Mouse (Mus musculus): ENCODE data around the gene Prrc2a. TPM values are rescaled to one million over a fixed set of nuclear protein-coding genes. Genes with fewer than 3 reads are reported as not detected.

Prrc2a gene
- total and polyA plus RNA-seq, 3 experiments = 71.0 to 663 (median 87.6) TPM

- no peaks in the 10 kb centered on the region for H3K27me3 ChIP-seq (ENCODE audit: control insufficient read depth in 1 of 2, insufficient read depth in 2 of 2, low read length in 2 of 2)
- H3K9ac ChIP-seq (ENCODE audit: control insufficient read depth, low read depth, low read length, poor library complexity, severe bottlenecking) = peak overlapping the region; percentile 64
- H3K9me3 ChIP-seq (replicated peaks; ENCODE audit: insufficient read depth, low read length) = no peaks in the 10 kb centered on the region
- no peak overlapping the region for H3K4me3 ChIP-seq (ENCODE audit: control insufficient read depth in 1 of 2, insufficient read depth in 1 of 2, low read depth in 2 of 2, low read length in 2 of 2)
- peak; percentile 95 for DNase-seq (ENCODE audit: low read depth, low spot score)
- H3K79me2 ChIP-seq (ENCODE audit: control insufficient read depth, insufficient read depth, low read length, poor library complexity) = no peaks in the 10 kb centered on the region
- H3K4me1 ChIP-seq (ENCODE audit: control insufficient read depth in 1 of 2, insufficient read depth in 2 of 2, low read length in 2 of 2) = peaks cover 22 to 36% of the 10 kb centered on the region in 2 experiments
- H3K36me3 ChIP-seq (ENCODE audit: control insufficient read depth in 1 of 2, insufficient read depth in 2 of 2, low read length in 2 of 2) = peaks cover 0 to 31% of the 10 kb centered on the region in 2 experiments; a peak in 3 of 4 replicates
- H3K27ac ChIP-seq (ENCODE audit: control insufficient read depth, low read depth, low read length) = peak overlapping the region; percentile 96
- peak; percentile 66; the same call in 1 of the 2 replicates for TF ChIP-seq BHLHE40 (IDR thresholded peaks at IDR 0.05; ENCODE audit: borderline replicate concordance, low read depth, low read length)
- peak; percentile 67 for TF ChIP-seq RCOR1 (IDR thresholded peaks at IDR 0.05; ENCODE audit: low read depth, low read length)
- TF ChIP-seq MAZ (IDR thresholded peaks at IDR 0.05; ENCODE audit: low read depth, low read length) = peak; percentile 91
- TF ChIP-seq JUND (IDR thresholded peaks at IDR 0.05; ENCODE audit: low read depth, low read length) = no peak
- no peak for TF ChIP-seq CTCF (IDR thresholded peaks at IDR 0.05 in 2 of 3, conservative IDR thresholded peaks at IDR 0.05 in 1 of 3; ENCODE audit: control insufficient read depth in 1 of 3, insufficient read depth in 1 of 3, low read depth in 2 of 3, low read length in 3 of 3, poor library complexity in 1 of 3, severe bottlenecking in 1 of 3)
- no peak for TF ChIP-seq ZKSCAN1 (IDR thresholded peaks at IDR 0.05; ENCODE audit: low read depth, low read length)
- peak; percentile 96 for TF ChIP-seq ETS1 (IDR thresholded peaks at IDR 0.05; ENCODE audit: low read depth, low read length)
- TF ChIP-seq TCF12 (IDR thresholded peaks at IDR 0.05; ENCODE audit: low read depth, low read length) = peak; percentile 86
- no peak for TF ChIP-seq POLR2AphosphoS5 (IDR thresholded peaks at IDR 0.05; ENCODE audit: borderline replicate concordance, low read depth, low read length)
- TF ChIP-seq MYB (IDR thresholded peaks at IDR 0.05; ENCODE audit: low read depth, low read length) = peak; percentile 86
- peak; percentile 67 for TF ChIP-seq MAFK (IDR thresholded peaks at IDR 0.05; ENCODE audit: borderline replicate concordance, low read depth, low read length)
- TF ChIP-seq GATA1 (IDR thresholded peaks at IDR 0.05; ENCODE audit: low read depth, low read length) = peak; percentile 88
- no peak for TF ChIP-seq ZC3H11A (IDR thresholded peaks at IDR 0.05; ENCODE audit: low read depth, low read length)
- TF ChIP-seq MXI1 (IDR thresholded peaks at IDR 0.05; ENCODE audit: low read depth, low read length) = peak; percentile 83
- TF ChIP-seq ZNF384 (IDR thresholded peaks at IDR 0.05; ENCODE audit: low read depth, low read length) = no peak
- TF ChIP-seq TBP (IDR thresholded peaks at IDR 0.05; ENCODE audit: low read depth, low read length) = 0 out of 2 replicates have a peak, but pooled peaks have one; percentile 61
- no peak; the same call in 1 of the 2 replicates for TF ChIP-seq POLR2AphosphoS2 (IDR thresholded peaks at IDR 0.05; ENCODE audit: low read length)
- TF ChIP-seq ZMIZ1 (IDR thresholded peaks at IDR 0.05; ENCODE audit: low read depth, low read length) = no peak
- no peak for TF ChIP-seq GABPA (IDR thresholded peaks at IDR 0.05; ENCODE audit: low read depth, low read length)
- TF ChIP-seq TAL1 (IDR thresholded peaks at IDR 0.05; ENCODE audit: low read length) = peak; percentile 71
- 0 out of 2 replicates have a peak, but pooled peaks have one; percentile 6 for TF ChIP-seq ELF1 (IDR thresholded peaks at IDR 0.05; ENCODE audit: low read depth, low read length)
- TF ChIP-seq EP300 (IDR thresholded peaks at IDR 0.05; ENCODE audit: low read depth in 1 of 2, low read length in 2 of 2) = peak; percentile 88 to 95
- no peak for TF ChIP-seq USF2 (IDR thresholded peaks at IDR 0.05; ENCODE audit: borderline replicate concordance in 1 of 2, insufficient read depth in 1 of 2, low read depth in 1 of 2, low read length in 2 of 2)
- no peak for TF ChIP-seq USF1 (IDR thresholded peaks at IDR 0.05; ENCODE audit: low read depth, low read length)
- TF ChIP-seq MEF2A (IDR thresholded peaks at IDR 0.05; ENCODE audit: extremely low read depth, insufficient replicate concordance, low read depth, low read length, poor library complexity, severe bottlenecking) = no peak
- no peak; the same call in 1 of the 2 replicates for TF ChIP-seq CHD1 (IDR thresholded peaks at IDR 0.05; ENCODE audit: low read depth, low read length)
- no peak for TF ChIP-seq SMC3 (IDR thresholded peaks at IDR 0.05; ENCODE audit: low read depth, low read length)
- TF ChIP-seq HCFC1 (IDR thresholded peaks at IDR 0.05; ENCODE audit: low read depth, low read length) = peak; percentile 50; the same call in 1 of the 2 replicates
- no peak for TF ChIP-seq NRF1 (IDR thresholded peaks at IDR 0.05; ENCODE audit: insufficient read depth, low read depth, low read length, poor library complexity, severe bottlenecking)
- TF ChIP-seq CHD2 (IDR thresholded peaks at IDR 0.05; ENCODE audit: low read length) = peak; percentile 82
- TF ChIP-seq NELFE (IDR thresholded peaks at IDR 0.05; ENCODE audit: low read depth, low read length) = no peak; the same call in 1 of the 2 replicates
- TF ChIP-seq MAX (IDR thresholded peaks at IDR 0.05; ENCODE audit: low read length) = peak; percentile 62; the same call in 1 of the 2 replicates
- peak; percentile 92 for TF ChIP-seq SIN3A (IDR thresholded peaks at IDR 0.05; ENCODE audit: low read length)
- TF ChIP-seq E2F4 (IDR thresholded peaks at IDR 0.05; ENCODE audit: borderline replicate concordance, low read depth, low read length) = no peak
- no peak for TF ChIP-seq UBTF (IDR thresholded peaks at IDR 0.05; ENCODE audit: borderline replicate concordance, insufficient read depth, low read depth, low read length)
- no peak; a peak in 1 of 4 replicates for TF ChIP-seq POLR2A (IDR thresholded peaks at IDR 0.05; ENCODE audit: control insufficient read depth in 1 of 2, insufficient read depth in 1 of 2, low read depth in 1 of 2, low read length in 2 of 2, poor library complexity in 1 of 2)
- no peak for TF ChIP-seq KAT2A (conservative IDR thresholded peaks at IDR 0.05; ENCODE audit: low read depth, low read length)
These were observed 61.4 kb downstream of the Prrc2a start for GRCm38 (mm10) chr17:35103221-35103690.
